Mouse (Mus musculus): ENCODE measurements at regions not wholly inside any gene's neighbourhood (a gene's known extent, or its start where the extent isn't known, plus 50 kb on each side); places are given as distances from the start of the nearest gene placed in this dataset.

DNA sequence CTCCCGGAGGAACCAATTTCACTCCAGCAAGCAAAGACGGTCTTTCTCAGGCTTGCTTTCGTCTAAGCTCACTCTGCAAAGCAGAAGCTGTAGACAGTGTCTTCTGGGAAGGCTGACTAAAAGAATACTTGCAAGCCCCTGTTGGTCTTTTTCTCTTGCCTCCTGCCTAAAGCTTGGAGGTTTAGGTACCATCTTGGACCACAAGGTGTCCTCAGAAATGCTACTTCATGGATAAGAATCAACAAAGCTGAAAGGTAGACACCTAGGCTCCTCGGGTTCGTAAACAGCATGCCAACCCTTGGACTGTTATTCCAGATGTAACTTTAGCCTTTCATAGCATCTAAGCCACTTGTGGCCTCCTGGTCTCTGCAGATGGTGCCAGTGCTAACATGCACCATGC is 53.0 kb upstream of the Dapl1 start:
- 86% methylated on average over 5 of the region's 5 CpGs for WGBS (ENCODE audit: insufficient replicate concordance)
- Histone ChIP-seq H3K4me1 (replicated peaks) (no peaks in the 10 kb centered on the region), H3K9me3 (replicated peaks) (no peaks in the 10 kb centered on the region), H3K27me3 (no peaks in the 10 kb centered on the region), H3K27ac (no peak overlapping the region), H3K9ac (no peak overlapping the region), H3K36me3 (no peaks in the 10 kb centered on the region), H3K4me2 (no peak overlapping the region), H3K4me3 (replicated peaks) (no peak overlapping the region)
- ATAC-seq (ENCODE audit: low read depth) (no peak), DNase-seq (no peak)

DNA sequence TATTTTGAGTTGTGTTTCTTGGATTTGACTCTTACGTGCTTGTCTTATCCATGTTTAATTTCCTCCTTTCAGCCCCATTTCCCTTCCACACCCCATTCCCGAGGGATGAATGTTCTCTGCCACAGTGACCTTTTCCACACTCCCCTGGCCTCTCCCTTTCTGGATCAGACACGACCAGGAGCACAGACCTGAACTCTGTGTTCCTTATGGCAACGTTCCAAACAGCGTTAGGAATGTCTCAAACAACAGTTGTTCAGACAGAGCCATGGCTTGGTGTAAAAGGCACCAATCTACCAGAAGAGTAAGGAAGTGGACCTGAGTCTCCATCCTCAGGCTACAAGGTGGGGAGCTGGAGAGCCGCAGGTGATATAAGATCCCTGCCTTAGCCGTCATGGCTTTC is 52.6 kb upstream of the Dapl1 start:
- ATAC-seq (ENCODE audit: low read depth): no peak
- no peak for DNase-seq
- no peaks in the 10 kb centered on the region for H3K27me3 ChIP-seq
- no peaks in the 10 kb centered on the region for H3K36me3 ChIP-seq
- H3K4me2 ChIP-seq: no peak overlapping the region
- 61% methylated on average over 7 of the region's 7 CpGs for WGBS (ENCODE audit: insufficient replicate concordance)
- no peaks in the 10 kb centered on the region for H3K9me3 ChIP-seq (replicated peaks)
- H3K4me3 ChIP-seq (replicated peaks): no peak overlapping the region
- no peak overlapping the region for H3K27ac ChIP-seq
- H3K4me1 ChIP-seq (replicated peaks): no peaks in the 10 kb centered on the region
- H3K9ac ChIP-seq: no peak overlapping the region
